Mouse (Mus musculus): ENCODE data around the gene Focad.

Focad gene

GRCm38 (mm10) chr4:88210602-88211001, 116.2 kb downstream of the Focad start:
- no peak for DNase-seq (ENCODE audit: low spot score)

- DNase-seq (ENCODE audit: low spot score), result no peak
Observed at GRCm38 (mm10) chr4:88211200-88211885, 116.9 kb downstream of the Focad start.

- no peak for DNase-seq (ENCODE audit: low spot score)
Observed at GRCm38 (mm10) chr4:88213895-88214294, 119.5 kb downstream of the Focad start.

GRCm38 (mm10) chr4:88218286-88218685, 123.9 kb downstream of the Focad start:
- DNase-seq (ENCODE audit: low spot score), result no peak

GRCm38 (mm10) chr4:88218797-88219196, 124.4 kb downstream of the Focad start:
- DNase-seq (ENCODE audit: low spot score), result no peak

- DNase-seq (ENCODE audit: low spot score), result no peak
Observed at GRCm38 (mm10) chr4:88231375-88231774, 136.9 kb downstream of the Focad start.

- DNase-seq (ENCODE audit: low spot score), result no peak
Observed at GRCm38 (mm10) chr4:88235941-88236340, 141.5 kb downstream of the Focad start.

GRCm38 (mm10) chr4:88236926-88237756, 142.7 kb downstream of the Focad start:
- DNase-seq (ENCODE audit: low spot score), result no peak

- no peak for DNase-seq (ENCODE audit: low spot score)
Observed at GRCm38 (mm10) chr4:88238351-88238750, 143.9 kb downstream of the Focad start.

- DNase-seq (ENCODE audit: low spot score), result no peak
Observed at GRCm38 (mm10) chr4:88243834-88244233, 149.4 kb downstream of the Focad start.

- DNase-seq (ENCODE audit: low spot score), result no peak
Observed at GRCm38 (mm10) chr4:88245494-88245893, 151.1 kb downstream of the Focad start.

GRCm38 (mm10) chr4:88261349-88261748, 166.9 kb downstream of the Focad start:
- no peak for DNase-seq (ENCODE audit: low spot score)

GRCm38 (mm10) chr4:88264536-88264935, 170.1 kb downstream of the Focad start:
- DNase-seq (ENCODE audit: low spot score), result no peak

- DNase-seq (ENCODE audit: low spot score), result no peak
Observed at GRCm38 (mm10) chr4:88270408-88271067, 176.1 kb downstream of the Focad start.

- DNase-seq (ENCODE audit: low spot score), result no peak
Observed at GRCm38 (mm10) chr4:88275571-88276041, 181.2 kb downstream of the Focad start.

GRCm38 (mm10) chr4:88276058-88276734, 181.8 kb downstream of the Focad start:
- DNase-seq (ENCODE audit: low spot score), result no peak

- no peak for DNase-seq (ENCODE audit: low spot score)
Observed at GRCm38 (mm10) chr4:88278524-88278923, 184.1 kb downstream of the Focad start.

GRCm38 (mm10) chr4:88280536-88280935, 186.1 kb downstream of the Focad start:
- no peak for DNase-seq (ENCODE audit: low spot score)

GRCm38 (mm10) chr4:88295537-88295936, 201.1 kb downstream of the Focad start:
- DNase-seq (ENCODE audit: low spot score), result no peak

GRCm38 (mm10) chr4:88299551-88299950, 205.1 kb downstream of the Focad start:
- no peak for DNase-seq (ENCODE audit: low spot score)

- no peak for DNase-seq (ENCODE audit: low spot score)
Observed at GRCm38 (mm10) chr4:88300832-88301621, 206.6 kb downstream of the Focad start.

Measured in MN1 (cell line).